Mouse (Mus musculus) neural tube, embryonic 15.5 days (tissue): Measurements from ENCODE around the gene Dtnb. TPM values are rescaled to one million over a fixed set of nuclear protein-coding genes. Genes with fewer than 3 reads are reported as not detected.

Source experiments
- ATAC-seq: fragments of 200-750 bp; cut with Nextera tagmentation; 2 replicates; pipeline ENCODE4 v1.8.0; 2017; ENCODE audit warnings: mild to moderate bottlenecking, moderate TSS enrichment, moderate library complexity; ENCODE audit not compliant: low FRiP score
- H3K27ac ChIP-seq: fragments of 300-500 bp; sonication (generic); replicated peaks from 2 replicates; pipeline ENCODE4 v1.5.1; 2015; ENCODE audit warnings: mild to moderate bottlenecking, inconsistent platforms
- H3K27me3 ChIP-seq: fragments of 300-500 bp; sonication (generic); replicated peaks from 2 replicates; pipeline ENCODE4 v1.6.1; 2015; ENCODE audit warnings: inconsistent platforms
- H3K36me3 ChIP-seq: fragments of 300-500 bp; sonication (generic); 2 replicates; pipeline ENCODE4 v1.6.1; 2015; ENCODE audit warnings: inconsistent platforms
- H3K4me1 ChIP-seq: fragments of 300-500 bp; sonication (generic); 2 replicates; pipeline ENCODE4 v1.6.1; 2015; ENCODE audit warnings: inconsistent platforms
- H3K4me2 ChIP-seq: fragments of 300-500 bp; sonication (generic); 2 replicates; pipeline ENCODE4 v1.6.1; 2015; ENCODE audit warnings: inconsistent platforms, mild to moderate bottlenecking, moderate library complexity
- H3K4me3 ChIP-seq: fragments of 300-500 bp; sonication (generic); replicated peaks from 2 replicates; pipeline ENCODE4 v1.5.1; 2015; ENCODE audit warnings: mild to moderate bottlenecking, inconsistent platforms
- H3K9ac ChIP-seq: fragments of 300-500 bp; sonication (generic); replicated peaks from 2 replicates; pipeline ENCODE4 v1.6.1; 2015; ENCODE audit warnings: mild to moderate bottlenecking, inconsistent platforms
- H3K9me3 ChIP-seq: fragments of 300-500 bp; sonication (generic); replicated peaks from 2 replicates; pipeline ENCODE4 v1.6.1; 2016; ENCODE audit warnings: inconsistent platforms
- WGBS: fragments of 180-500 bp; shearing (Covaris S2); methylation state at CpG from one replicate; pipeline ENCODE4 v1.1.7; 2015; ENCODE audit warnings: mixed read lengths; 5-methylcytosine and 5-hydroxymethylcytosine counted together
- polyA plus RNA-seq: library from polyadenylated mRNA; unstranded; fragments of >200 nt; fragmentation: Nextera tagmentation; extraction: Ambion mirVana; gene quantifications from 2 replicates; pipeline ENCODE4 v1.2.1, GENCODE M21; 2015

Dtnb gene
- polyA plus RNA-seq, 1 experiment from 2014 or later = 61.8 TPM

DNA sequence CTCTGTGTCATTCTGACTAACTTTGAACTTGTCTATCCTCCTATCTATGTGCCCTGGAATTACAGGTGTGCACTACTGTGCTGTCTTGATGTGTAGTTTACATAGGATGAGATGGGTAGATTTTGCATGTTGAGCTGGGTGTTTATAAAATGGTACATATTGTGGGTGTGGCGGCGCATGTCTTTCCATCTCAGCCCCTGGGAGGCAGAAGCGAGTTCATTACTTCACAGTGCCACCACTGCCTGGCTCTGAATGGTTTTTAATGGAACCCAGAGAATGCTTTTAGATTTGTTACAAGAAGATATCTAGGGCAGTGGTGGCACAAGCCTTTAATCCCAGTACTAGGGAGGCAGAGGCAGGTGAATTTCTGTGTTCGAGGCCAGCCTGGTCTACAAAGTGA lies 2.5 kb downstream of the Dtnb start:
- H3K36me3 ChIP-seq = no peaks in the 10 kb centered on the region
- no peak overlapping the region for H3K27ac ChIP-seq
- 84% methylated on average over 4 of the region's 4 CpGs for WGBS
- H3K9me3 ChIP-seq = no peaks in the 10 kb centered on the region
- H3K27me3 ChIP-seq = no peaks in the 10 kb centered on the region
- peaks cover 14% of the 10 kb centered on the region for H3K4me1 ChIP-seq
- H3K4me2 ChIP-seq = no peak overlapping the region
- no peak overlapping the region for H3K9ac ChIP-seq
- no peak overlapping the region for H3K4me3 ChIP-seq
- no peak for ATAC-seq

DNA sequence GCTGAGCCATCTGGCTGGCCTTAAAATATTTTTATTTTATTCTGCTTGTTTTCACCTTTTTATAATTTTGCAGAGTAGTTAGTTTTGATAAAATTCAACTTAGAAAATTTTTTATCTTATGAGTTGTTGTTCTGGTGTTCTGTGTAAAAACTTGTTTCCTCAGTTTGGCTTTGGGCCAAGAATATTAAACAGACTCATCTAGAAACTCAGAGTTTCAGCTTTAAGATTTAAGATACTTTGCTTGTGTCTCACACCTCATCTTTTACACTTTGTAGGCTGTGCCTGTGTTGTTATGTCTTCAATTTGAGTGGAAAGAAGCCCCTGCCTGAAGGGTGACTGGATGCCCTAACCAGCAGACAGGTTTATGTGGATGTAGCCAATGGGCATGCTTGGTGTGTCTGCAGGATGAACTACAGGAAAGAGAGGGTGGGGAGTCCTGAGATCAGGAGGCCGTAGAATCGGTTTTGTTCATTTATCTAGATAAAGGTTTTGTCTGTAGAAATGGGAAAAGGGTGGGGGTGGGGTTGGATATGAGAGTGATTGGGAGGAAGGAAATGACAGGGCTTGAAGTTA lies 7.9 kb downstream of the Dtnb start:
- H3K27me3 ChIP-seq = no peaks in the 10 kb centered on the region

DNA sequence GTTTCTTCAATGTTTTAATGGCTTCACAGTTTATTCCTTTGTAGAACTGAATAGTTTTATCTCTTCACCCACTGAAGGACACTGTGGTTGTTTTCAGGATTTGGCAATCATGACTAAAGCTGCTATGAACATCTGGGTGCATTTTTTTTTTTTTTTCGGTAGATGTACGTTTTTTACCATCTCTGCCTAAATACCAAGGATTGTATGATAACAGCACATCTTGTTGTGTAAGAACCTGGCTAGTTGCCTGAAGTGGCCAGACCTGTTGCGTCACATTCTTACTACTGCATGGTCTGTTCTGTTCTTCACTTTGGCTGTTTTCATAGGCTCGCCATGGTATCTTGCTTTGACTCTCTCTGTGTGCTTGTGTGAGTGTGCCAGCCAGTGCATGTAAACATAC lies 10.4 kb downstream of the Dtnb start:
- H3K9me3 ChIP-seq = no peaks in the 10 kb centered on the region
- H3K36me3 ChIP-seq = no peaks in the 10 kb centered on the region
- ATAC-seq = no peak
- no peak overlapping the region for H3K9ac ChIP-seq
- 94% methylated on average over 4 of the region's 4 CpGs for WGBS
- H3K4me2 ChIP-seq = no peak overlapping the region
- no peak overlapping the region for H3K27ac ChIP-seq
- H3K4me1 ChIP-seq = no peaks in the 10 kb centered on the region
- no peaks in the 10 kb centered on the region for H3K27me3 ChIP-seq
- no peak overlapping the region for H3K4me3 ChIP-seq

More for the DNA sequence above, 7.9 kb downstream of the Dtnb start:
- Histone ChIP-seq H3K4me2 (no peak overlapping the region), H3K9ac (no peak overlapping the region), H3K4me1 (no peaks in the 10 kb centered on the region), H3K36me3 (no peaks in the 10 kb centered on the region), H3K27ac (no peak overlapping the region), H3K4me3 (no peak overlapping the region), H3K9me3 (no peaks in the 10 kb centered on the region)
- no peak for ATAC-seq
- WGBS = 94% methylated on average over 2 of the region's 2 CpGs

DNA sequence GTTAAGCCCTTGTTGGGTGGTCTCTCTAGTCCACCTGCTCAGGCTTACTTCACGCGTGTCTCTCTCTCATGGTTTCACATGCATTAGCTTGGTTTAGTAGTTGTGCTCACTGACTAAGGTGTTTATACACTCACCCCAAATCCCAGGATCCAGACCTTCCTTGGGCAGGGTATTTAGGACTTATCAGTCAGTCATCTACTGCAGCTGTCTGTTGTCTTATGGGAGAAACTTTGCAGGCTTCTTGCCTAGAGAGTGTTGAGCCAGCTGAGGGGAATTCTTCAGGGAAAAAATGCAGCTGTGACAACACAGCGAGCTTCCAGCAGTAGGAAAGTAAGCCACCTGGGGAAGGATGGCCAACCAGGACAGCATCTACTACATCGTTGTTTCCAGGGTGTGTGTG lies 13.3 kb downstream of the Dtnb start:
- no peaks in the 10 kb centered on the region; the same call in 1 of the 2 replicates for H3K4me1 ChIP-seq
- H3K27me3 ChIP-seq = no peaks in the 10 kb centered on the region
- peaks cover 9% of the 10 kb centered on the region for H3K36me3 ChIP-seq
- H3K4me3 ChIP-seq = no peak overlapping the region
- no peak overlapping the region for H3K4me2 ChIP-seq
- no peak overlapping the region for H3K27ac ChIP-seq
- no peak overlapping the region for H3K9ac ChIP-seq
- no peak for ATAC-seq
- WGBS = 78% methylated on average over 4 of the region's 4 CpGs
- H3K9me3 ChIP-seq = no peaks in the 10 kb centered on the region

DNA sequence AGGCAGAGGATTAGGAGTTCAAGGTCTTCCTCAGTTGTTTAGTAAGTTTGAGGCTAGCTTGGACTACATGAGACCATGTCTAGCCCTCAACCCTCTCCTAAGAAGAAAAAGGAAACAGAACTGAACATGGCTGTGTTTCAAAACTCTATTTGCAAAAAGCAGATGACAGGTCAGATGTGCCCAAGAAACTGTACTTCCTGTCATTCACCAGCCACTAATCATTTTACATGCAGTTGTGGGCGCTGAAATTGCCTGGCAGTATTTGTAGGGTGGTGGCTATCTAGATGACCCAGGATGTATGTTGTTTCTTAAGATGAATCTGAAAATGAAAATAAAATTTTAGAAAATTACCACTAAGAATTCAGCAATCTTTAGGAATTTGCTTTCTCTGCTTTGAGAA lies 14.8 kb downstream of the Dtnb start:
- Histone ChIP-seq H3K27ac (no peak overlapping the region), H3K9ac (no peak overlapping the region), H3K4me3 (no peak overlapping the region), H3K4me1 (no peaks in the 10 kb centered on the region; the same call in 1 of the 2 replicates), H3K27me3 (no peaks in the 10 kb centered on the region), H3K36me3 (peaks cover 17% of the 10 kb centered on the region), H3K4me2 (no peak overlapping the region), H3K9me3 (no peaks in the 10 kb centered on the region)
- ATAC-seq = no peak
- 88% methylated on average over 1 of the region's 1 CpGs for WGBS

DNA sequence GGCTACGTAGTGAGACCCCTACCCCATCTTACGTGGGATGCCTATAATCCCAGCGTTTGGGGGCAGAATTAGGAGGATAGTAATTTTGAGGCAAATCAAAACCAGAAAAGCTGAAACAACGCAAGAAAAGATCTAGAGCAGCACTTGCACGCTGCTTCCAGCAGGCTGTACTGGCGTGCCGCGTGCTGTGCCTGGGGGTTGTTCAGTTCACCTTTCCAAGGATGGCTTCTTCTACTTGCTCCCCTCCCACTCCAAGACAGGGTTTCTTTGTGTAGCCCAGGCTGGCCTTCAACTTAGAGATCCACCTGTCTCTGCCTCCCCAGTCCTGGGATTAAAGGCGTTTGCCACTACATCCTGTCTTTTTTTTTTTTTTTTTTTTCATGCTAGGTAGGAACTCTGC lies 17.9 kb downstream of the Dtnb start:
- no peak overlapping the region for H3K9ac ChIP-seq
- no peak overlapping the region for H3K4me3 ChIP-seq
- H3K27me3 ChIP-seq = no peaks in the 10 kb centered on the region
- H3K36me3 ChIP-seq = peaks cover 19% of the 10 kb centered on the region
- no peak overlapping the region for H3K4me2 ChIP-seq
- no peak for ATAC-seq
- WGBS = 97% methylated on average over 9 of the region's 9 CpGs
- H3K9me3 ChIP-seq = no peaks in the 10 kb centered on the region
- no peak overlapping the region for H3K27ac ChIP-seq
- no peaks in the 10 kb centered on the region; the same call in 1 of the 2 replicates for H3K4me1 ChIP-seq

DNA sequence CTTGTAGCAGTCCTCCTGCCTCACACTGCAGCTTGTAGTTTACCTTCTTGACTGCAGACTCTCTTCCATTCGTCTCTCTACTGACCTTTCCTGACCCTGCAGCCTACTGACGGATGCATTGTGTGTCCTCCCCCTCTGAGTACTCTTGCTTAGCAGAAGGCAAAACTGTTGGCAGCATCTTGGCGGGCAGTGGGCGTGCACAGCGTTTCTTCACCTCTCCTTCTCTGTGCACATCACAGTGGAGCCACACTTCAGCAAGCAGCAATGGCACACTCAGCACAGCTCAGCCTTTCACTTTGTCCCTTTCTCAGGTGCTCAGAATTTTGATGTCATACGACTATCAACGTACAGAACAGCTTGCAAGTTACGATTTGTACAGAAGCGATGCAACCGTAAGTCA lies 19.4 kb downstream of the Dtnb start:
- Histone ChIP-seq H3K36me3 (peaks cover 21% of the 10 kb centered on the region), H3K4me2 (no peak overlapping the region), H3K27ac (no peak overlapping the region), H3K9ac (no peak overlapping the region), H3K27me3 (no peaks in the 10 kb centered on the region), H3K9me3 (no peaks in the 10 kb centered on the region), H3K4me3 (no peak overlapping the region), H3K4me1 (no peaks in the 10 kb centered on the region; the same call in 1 of the 2 replicates)
- 79% methylated on average over 10 of the region's 10 CpGs for WGBS
- no peak for ATAC-seq

DNA sequence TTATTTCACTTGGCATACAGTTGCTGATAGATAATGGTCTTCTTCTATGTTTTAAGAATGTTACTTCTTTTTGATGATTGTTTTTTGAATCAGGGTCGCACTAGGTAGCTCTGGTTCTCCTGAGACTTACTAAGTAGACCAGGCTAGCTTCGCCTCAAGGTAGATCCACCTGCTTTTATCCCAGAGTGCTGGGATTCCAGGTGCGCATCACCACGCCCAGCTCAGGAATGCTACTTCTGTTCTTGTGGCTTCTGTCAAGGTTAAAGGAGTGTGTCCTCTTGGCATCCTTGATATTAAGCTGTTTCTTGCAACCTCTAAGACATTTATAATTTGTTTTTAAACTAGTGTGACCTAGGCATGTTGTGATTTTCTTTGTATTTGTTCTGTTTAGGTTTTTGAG lies 30.6 kb downstream of the Dtnb start:
- ATAC-seq = no peak
- H3K27me3 ChIP-seq = no peaks in the 10 kb centered on the region
- 92% methylated on average over 4 of the region's 4 CpGs for WGBS
- H3K4me1 ChIP-seq = no peaks in the 10 kb centered on the region
- H3K9me3 ChIP-seq = no peaks in the 10 kb centered on the region
- H3K36me3 ChIP-seq = peaks cover 18% of the 10 kb centered on the region
- H3K4me2 ChIP-seq = no peak overlapping the region
- no peak overlapping the region for H3K4me3 ChIP-seq
- no peak overlapping the region for H3K27ac ChIP-seq
- no peak overlapping the region for H3K9ac ChIP-seq

DNA sequence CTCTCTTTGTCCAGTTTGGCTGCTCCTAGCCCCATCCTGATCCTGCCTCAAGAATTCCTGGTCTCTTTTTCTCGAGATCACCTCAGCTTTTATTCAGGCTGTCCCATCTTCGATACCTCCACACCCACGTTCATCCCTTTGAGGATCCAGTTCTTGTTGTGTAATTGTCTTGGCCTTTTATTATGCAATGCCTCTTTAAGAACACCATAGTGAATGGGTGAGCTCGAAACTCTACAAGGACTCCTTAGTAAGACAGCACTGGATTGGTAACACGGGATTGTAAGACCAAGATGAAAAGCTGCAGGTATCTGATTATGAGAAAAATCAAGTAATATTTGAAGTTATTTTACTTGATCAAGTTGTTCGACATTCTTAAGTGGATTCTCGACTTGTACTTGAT lies 34.0 kb downstream of the Dtnb start:
- no peak overlapping the region for H3K4me2 ChIP-seq
- H3K36me3 ChIP-seq = peaks cover 5% of the 10 kb centered on the region; the same call in 1 of the 2 replicates
- 82% methylated on average over 7 of the region's 7 CpGs for WGBS
- H3K4me1 ChIP-seq = no peaks in the 10 kb centered on the region
- no peaks in the 10 kb centered on the region for H3K27me3 ChIP-seq
- no peak for ATAC-seq
- no peak overlapping the region for H3K27ac ChIP-seq
- H3K9ac ChIP-seq = no peak overlapping the region
- no peaks in the 10 kb centered on the region for H3K9me3 ChIP-seq
- H3K4me3 ChIP-seq = no peak overlapping the region

DNA sequence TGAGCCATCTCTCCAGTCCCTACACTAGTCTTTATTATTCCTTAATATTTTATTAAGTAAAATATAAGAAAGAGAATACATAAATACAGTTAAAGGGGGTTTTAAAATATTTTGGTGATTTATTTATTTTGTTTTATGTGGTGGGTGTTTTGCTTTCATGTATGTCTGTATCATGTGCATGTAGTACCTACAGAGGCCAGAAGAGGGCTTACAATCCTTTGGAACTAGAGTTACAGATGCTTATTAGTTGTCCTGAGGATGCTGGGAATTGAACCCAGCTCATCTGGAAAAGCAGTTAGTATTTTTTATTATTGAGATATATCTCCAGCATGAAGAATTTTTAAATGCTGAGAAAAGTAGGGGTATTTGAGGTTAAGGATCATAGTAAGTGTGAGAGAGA lies 37.6 kb downstream of the Dtnb start:
- no peak for ATAC-seq
- no peak overlapping the region for H3K4me3 ChIP-seq

DNA sequence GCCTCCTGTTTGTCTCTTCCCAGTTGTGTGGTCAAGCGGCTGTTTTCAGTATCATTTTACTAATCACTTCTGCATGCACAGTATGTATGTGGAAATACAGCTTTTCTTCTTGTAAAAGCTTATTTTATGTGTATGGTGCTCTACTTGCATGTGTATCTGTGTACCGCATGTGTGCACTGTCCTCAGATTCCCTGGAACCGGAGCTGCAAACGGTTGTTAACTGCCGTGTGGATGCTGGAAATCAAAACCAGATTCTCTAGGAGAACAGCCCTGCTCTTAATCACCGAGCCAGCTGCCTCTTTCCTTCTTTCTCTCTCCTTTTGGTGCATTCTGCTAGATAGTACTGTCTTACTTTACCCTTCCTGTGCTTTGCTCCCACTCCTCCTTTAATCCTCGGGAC lies 39.7 kb downstream of the Dtnb start:
- no peaks in the 10 kb centered on the region for H3K4me1 ChIP-seq
- peaks cover 20% of the 10 kb centered on the region for H3K36me3 ChIP-seq
- 78% methylated on average over 7 of the region's 7 CpGs for WGBS
- H3K27me3 ChIP-seq = no peaks in the 10 kb centered on the region
- no peak overlapping the region for H3K9ac ChIP-seq
- no peak for ATAC-seq
- H3K4me2 ChIP-seq = no peak overlapping the region
- H3K9me3 ChIP-seq = no peaks in the 10 kb centered on the region
- H3K4me3 ChIP-seq = no peak overlapping the region
- H3K27ac ChIP-seq = no peak overlapping the region

More for the DNA sequence above, 37.6 kb downstream of the Dtnb start:
- no peak overlapping the region for H3K4me2 ChIP-seq
- no peak overlapping the region for H3K27ac ChIP-seq
- H3K9me3 ChIP-seq = no peaks in the 10 kb centered on the region
- no peaks in the 10 kb centered on the region for H3K4me1 ChIP-seq
- peaks cover 8% of the 10 kb centered on the region; the same call in 1 of the 2 replicates for H3K36me3 ChIP-seq
- H3K27me3 ChIP-seq = no peaks in the 10 kb centered on the region
- no peak overlapping the region for H3K9ac ChIP-seq

DNA sequence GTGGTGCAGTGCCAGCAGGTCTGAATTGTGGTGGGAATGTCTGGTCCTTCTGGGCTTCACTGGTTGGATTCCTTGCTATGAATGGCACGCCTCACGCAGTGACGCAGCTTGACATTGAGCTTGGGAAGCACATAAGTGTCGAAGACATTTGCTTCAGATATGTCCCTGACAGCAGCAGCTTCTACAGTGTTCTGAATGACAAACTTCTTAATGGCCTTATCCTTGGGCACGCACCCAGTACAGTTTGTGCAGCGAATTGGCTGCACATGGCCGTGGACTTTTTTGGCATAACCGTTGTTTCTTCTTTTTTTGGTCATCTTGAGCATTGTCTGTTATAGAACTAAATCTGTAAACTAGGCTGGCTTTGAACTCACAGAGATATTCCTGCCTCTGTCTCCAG lies 42.9 kb downstream of the Dtnb start:
- Histone ChIP-seq H3K4me1 (no peaks in the 10 kb centered on the region), H3K36me3 (peaks cover 17% of the 10 kb centered on the region), H3K27ac (no peak overlapping the region), H3K9ac (no peak overlapping the region), H3K27me3 (no peaks in the 10 kb centered on the region), H3K4me3 (no peak overlapping the region), H3K9me3 (no peaks in the 10 kb centered on the region), H3K4me2 (no peak overlapping the region)
- 96% methylated on average over 8 of the region's 8 CpGs for WGBS
- ATAC-seq = no peak
